Mouse (Mus musculus) natural killer cell, adult 2 months (primary cell): Measurements from ENCODE around the gene Rnf144b.

Source experiments
- DNase-seq, 2 experiments: peaks; one replicate each; pipeline ENCODE4 v3.0.0; 2022; ENCODE audit warnings: low spot score in 2 of 2

Gene Rnf144b

DNA sequence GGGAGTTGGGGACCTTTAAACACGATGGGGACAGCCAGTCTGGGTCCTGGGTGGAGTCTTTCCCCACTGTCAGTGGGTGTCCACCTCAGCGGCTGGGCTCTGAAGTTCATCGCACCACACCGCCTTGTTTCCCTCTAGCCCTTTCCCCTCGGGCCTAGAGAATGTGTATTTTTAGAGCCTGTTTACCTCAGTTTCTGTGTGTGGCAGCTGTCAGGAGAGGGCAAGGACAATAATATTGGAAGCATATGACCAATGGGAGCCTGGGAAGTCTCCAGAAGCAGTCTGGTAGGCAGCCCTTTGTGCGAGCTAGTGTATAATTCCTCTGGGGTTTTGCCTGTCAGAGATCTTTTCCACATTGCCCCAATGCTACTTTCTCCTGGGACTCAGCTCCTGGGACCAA, 95.9 kb downstream of the Rnf144b start:
- no peak for DNase-seq

DNA sequence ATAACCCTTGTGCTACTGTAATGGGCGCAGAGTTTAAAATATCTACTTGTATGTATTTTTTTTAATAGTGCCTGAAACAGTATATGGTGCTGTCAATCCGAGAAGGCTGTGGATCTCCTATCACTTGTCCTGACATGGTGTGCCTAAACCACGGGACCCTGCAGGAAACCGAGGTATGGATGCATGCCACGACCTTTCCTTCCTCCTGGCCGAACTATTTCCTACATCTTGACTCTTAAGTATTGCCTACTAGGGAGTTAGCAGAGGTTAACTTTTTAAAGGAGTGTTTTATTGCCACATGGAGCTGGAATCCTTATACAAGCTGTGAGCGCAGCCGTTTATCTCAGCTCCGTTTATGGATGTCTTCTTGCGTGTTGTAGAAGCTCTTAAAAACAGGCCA, 98.0 kb downstream of the Rnf144b start:
- DNase-seq, result no peak

DNA sequence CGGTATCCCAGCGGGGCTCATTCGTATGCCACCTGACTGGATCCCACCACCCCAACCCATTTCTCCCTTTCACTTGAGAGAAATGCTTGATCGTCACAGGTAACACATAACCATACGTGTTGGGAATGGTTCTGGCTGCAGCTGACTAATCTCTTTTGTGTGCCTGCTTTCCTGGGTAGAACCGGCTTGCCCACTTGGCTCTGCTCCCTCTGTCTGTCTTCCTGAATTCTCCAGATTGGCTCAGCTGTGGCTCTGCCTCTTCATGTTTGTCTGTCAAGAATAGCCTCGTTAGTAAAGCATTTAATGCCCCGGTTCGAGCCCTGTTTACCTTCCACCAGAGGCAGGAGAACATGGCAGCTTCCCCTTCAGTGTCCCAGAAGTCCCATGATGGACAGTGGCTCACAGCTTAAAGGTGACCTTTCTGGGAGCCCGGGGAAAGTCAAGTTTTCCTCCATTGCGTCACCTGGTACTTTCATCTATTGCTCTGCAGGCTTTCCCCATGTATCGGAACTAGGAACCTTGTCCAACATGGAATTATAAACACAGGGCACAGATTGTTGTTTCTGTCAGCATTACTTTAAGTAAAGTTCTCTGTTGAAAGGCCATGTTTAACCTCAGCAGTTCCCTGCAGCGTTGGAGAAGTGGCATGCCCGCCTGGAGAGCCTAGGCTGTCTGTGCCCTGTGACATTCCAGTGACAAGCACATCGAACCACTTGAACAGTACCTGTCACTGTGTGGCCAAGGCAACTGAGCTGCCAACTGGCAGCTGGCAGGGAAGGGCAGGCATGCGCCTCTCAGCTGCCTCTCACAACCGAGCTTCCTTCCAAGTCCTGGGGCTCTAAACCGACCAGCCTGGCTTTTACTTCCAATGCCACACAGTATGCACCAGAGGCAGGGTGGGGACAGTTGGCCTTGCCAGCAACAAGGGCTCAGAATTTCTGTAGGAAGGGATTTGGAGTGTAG, 101.4 kb downstream of the Rnf144b start:
- DNase-seq, result no peak

DNA sequence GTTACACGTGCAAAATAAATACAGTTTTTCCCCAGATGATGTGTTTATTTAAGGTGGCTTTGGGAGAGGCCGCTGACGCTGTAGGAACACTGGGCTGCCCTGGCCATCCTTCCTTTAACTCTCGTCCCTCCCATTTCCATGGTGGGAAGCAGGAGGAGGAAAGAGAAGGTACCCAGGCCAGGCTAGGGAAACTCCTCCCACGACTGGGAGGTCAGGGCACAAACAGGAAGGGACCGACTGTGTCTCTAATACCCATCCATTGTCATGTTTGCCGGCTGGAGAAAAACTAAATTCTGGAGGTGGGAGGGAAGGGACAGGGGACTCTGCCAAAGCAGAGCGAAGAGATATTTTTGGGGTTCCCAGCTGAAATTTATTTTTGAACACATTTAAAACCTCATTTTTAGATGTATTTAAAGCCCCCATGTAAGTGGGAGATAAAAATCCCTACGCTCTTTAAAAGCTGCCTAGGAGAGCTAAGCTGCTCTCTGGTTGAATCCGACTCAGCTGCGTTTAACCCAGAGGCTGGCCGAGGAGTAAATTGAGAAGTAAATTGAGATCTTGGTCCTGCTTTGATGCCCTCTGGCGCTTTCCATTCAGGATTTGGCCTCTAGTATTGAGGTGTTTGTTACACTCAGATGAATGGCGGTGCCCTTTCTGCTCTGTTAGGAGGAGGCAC, 102.3 kb downstream of the Rnf144b start:
- DNase-seq, result no peak

DNA sequence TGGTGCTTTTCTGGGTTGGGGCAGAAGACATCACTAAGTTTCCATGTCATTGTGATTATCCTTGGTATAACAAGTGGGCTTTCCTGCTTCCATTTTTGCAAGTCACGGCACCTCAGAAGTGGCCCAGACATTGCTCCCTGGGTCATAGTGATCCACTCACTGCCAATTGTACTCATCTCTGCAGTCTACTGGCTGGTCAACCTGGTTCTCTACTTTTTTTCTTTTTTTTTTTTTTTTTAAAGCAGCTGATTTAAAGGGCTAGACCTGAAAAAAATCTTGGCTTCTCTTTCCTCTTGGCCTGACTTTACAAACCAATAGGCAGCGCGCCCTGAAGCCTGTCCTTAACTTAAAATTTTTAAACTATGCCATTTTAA, 102.9 kb downstream of the Rnf144b start:
- DNase-seq, result no peak

DNA sequence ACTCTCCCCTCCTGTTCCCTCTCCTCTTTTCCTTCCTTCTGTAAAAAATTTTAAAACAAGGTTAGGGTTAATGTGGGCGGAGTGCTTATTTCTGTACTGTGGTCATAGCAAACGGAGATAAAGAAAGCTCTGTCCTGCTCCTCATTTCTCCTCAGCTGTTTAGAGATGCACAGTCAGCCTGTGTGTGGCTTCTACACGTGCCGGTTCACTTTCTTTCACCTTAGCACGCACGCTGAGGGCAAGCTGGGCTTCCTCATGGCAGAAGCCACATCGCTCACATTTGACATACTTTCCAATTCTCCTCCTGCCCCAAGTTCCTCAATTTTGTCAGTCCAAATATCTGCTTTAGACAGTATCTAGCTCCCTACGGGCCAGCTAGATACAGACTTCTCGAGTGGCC, 103.3 kb downstream of the Rnf144b start:
- DNase-seq, result no peak

DNA sequence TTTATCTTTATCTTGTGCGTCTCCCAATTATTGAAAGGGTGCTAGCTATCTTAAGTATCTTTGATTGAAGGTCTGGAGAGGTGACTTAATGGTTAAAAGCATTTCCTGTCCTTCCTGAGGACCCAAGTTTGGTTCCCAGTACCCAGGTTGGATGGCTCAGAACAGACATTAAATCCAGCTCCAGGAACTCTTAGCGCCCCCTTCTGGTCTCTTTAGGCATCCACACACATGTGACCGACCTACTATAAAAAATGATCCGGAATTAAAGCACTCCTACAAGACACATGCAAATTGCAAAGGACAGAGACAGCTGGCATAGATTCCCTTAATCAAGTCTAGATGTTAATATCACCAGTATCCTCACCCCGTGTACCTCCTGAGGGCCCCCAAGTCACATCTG, 104.1 kb downstream of the Rnf144b start:
- no peak for DNase-seq

DNA sequence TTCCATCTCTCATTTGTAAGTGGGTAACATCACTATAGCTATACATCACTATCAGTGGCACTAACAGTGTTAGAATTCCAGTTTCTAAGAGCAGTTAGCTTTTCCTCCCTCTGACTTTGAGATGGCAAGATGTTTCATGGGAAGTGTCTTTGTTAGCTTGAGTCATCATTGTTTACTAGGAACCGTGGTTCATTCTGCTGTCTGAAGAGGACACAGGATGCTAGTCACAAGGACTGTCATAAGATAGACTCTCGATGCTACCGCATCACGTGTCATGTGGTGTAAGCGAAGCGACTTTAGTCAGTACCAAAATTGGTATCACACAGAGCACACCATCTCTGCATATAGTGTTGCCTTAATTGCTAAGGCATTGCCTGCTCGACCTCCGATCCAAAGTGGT, 105.7 kb downstream of the Rnf144b start:
- DNase-seq, result no peak

DNA sequence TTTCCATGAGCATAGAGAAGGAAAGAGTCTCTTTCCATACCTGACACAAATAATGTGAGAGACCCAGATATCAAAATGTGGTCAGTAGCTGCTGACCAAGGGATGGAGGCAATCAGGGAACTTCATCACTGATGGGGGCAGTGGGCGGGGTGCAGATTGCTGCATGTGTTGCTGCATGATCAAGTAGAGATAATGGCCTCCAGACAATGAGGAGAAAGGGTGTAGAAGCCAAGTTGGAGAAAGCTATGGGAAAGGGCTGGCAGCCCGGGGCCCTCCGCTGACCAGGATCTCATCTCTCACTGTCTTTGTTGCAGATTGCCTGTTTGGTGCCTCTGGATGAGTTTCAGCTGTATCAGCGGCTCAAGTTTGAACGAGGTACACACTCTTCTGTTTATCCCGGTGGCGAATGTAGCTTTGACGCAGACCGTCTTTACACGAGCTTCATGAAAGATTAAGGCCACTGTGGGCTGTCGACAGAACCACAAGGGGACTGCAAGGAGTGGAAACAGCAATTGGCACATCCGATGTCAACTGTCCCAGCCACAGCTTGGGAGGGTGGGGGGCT, 106.3 kb downstream of the Rnf144b start:
- no peak for DNase-seq

DNA sequence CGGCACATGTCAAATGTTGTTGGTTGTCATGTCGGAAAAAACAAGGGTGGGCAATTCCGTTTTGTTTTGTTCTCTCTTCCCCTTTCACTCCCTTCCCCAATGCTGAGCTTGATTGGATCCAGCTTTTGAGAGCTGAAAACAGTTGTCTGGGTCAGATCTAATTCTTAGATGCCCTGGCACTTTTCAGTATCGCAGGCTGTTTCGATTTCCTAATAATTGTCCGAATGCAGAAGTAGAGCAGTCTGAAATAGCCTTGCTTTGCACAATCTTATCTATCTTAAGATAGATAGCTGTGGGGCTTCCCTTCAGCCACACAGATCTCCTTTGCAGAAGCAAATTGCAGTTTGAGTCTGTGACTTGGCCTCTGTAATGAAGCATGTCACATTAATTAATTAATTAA, 109.7 kb downstream of the Rnf144b start:
- no peak for DNase-seq

DNA sequence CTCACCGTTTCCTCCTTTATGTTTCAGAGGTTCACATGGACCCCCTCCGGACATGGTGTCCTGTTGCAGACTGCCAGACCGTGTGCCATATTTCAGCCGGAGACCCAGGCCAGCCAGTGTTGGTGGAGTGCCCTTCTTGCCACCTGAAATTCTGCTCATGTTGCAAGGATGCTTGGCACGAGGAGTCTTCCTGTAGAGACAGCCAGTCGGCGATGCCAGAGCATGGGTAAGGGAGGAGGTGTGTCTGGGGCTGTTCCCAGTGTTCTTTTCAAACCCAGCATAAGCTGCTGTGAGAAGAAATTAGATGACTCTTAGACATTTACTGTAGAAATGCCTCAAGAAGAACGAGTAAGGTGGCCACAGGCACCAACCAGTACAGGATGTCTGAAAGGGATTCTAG, 114.9 kb downstream of the Rnf144b start:
- no peak for DNase-seq

DNA sequence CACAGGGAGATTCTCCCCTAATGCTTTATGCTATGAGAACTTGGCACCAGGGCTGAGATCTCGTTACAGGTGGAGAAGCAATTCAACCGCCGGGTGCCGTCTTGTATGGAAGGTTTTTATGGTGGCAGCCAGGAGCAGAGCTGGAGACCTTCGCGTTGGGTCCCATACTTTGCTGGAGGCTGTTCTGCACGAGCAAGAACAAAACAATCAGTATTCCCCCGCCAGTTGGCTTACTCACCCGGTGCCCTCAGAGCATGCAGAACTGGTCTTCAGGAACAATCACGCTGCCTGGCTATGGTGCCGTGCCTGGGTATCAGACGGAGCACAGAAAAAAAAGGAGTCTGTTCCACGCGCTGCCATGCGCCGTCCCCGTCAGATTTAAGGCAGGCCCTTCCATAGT, 115.7 kb downstream of the Rnf144b start:
- no peak for DNase-seq

DNA sequence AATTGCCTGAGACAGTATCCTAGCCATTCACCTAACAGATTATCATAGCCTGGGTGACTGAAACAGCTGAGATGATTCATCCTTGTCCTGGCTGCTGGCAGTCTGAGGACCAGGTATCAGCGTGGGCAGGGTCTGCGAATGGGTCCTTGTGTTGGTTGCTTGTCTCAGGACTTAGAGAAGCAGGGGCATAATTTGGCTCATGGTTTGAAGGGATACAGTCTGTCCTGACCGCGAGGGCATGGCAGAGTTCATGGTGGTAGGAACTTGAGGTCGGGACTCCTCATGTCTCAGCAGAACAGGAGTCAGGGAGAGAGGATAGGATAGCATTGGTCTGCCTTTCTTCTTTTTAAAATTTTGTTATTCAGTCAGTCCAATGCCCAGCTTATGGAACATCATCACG, 121.1 kb downstream of the Rnf144b start:
- no peak for DNase-seq

DNA sequence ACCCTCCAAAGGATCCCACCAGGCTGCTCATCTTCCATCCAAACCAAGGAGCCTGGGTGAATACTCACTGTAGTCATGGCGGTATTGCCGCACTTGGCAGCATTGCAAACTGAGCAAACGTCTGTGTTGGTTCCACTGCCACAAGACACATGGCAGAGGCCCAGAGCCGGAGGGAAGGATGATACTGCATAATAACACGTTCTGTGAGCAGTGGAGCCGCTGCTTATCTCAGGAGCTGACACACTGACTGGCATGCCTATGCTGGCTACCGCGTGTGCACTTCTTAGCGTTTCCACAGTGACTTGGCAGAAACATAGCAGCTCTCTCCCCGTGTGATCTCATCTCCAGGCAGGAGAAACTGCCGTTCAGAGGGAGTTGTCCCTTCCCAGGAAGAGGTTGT, 122.3 kb downstream of the Rnf144b start:
- no peak for DNase-seq

DNA sequence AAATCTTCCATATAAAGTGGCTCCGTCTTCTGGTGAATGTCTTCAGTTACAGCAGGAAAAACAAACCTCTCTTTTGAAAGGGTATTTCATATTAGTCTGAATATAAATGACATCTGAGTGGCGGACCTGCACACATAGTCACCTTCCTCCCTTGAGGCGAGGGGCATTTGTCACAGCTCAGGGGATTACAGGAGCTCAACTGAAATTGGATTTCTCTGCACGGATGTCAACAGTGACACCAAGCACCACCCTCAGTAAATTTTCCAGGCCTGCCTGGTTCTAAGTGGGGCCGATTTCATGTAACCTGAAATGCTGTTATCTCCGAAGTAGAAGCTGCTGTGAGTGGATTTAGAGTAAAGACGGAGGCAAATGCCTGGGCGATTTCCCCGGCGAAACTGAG, 124.0 kb downstream of the Rnf144b start:
- DNase-seq, result no peak

DNA sequence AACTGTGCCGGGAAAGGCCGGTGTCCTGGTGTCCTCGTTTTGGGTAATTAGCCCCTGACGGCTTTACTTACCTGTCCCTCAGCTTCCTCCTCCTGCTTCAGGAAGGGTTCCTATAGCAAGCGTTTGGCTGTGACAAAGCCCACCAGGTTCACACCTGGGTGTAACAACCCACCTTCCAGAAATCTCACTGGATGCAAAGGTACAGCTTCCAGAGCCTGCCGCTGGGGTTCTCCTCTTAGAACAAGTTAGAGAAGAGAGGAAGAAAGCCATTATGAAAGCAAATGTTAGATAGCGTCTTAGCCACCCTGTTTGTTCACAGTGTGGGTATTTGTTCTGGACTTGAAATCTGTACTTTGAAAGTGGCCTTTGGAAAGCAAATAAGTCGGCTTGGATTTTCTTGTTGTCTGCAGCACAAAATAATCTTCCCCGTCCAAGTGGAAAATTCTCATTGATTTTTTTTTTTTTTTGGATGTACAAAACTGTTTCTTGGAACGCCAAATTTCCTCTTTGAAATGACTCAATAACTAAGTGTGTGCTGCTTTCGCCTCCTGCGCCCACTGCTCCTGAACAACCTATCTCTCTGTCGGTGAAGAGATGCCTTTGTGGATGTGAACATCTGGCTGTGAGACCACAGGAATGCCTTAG, 124.8 kb downstream of the Rnf144b start:
- DNase-seq, result no peak

DNA sequence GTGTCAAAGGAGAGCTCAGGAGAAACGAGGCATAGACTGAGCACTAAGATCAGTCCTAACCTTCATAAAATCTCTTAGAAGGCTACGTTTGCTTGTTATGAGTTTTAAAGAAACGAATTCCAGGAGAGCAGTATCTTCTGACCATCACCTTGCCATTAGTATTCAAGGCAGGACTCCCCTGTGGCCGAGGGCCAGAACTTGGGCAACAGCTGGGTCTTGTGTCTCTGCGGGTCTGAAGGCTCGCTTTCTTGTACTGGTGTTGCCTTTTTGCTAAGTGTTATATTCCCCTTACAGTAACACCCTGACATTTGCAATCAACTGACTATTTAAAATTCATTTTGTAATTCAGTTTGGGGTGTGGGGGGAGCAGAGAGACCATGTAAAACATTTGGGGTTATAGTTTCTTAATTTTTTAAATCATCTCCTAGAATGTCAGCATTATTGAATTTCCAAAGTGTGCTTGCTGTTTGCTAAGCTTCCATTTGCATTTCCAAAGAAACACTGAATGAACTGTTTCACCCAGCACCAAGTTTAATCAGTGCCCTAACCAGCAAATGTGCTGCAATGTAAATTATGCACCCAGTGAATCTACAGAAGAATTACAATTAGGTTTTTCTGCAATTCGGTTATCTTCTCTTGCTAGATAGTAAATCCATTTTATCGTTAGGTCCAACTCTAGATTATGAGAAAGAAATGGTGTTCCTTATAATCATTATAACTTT, 126.0 kb downstream of the Rnf144b start:
- no peak for DNase-seq

DNA sequence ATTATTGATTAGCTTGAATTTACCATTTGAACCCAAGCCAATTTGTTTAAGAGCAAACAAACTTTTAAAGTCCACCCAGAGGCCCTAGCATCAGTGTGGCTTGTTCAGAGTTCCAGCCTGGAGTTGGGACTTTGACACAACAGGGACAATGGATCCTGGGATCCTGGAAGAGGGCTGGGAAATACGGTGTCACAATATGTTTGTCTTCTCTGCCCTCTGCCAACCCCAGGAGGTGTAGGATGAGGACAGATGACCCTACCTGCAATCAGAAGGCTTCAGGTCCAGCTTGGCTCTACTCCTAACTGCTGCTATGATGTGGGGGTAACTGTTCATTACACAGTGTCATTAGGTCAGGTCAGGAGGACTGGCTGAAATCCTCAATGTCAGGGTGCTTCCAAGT, 128.2 kb downstream of the Rnf144b start:
- no peak for DNase-seq

DNA sequence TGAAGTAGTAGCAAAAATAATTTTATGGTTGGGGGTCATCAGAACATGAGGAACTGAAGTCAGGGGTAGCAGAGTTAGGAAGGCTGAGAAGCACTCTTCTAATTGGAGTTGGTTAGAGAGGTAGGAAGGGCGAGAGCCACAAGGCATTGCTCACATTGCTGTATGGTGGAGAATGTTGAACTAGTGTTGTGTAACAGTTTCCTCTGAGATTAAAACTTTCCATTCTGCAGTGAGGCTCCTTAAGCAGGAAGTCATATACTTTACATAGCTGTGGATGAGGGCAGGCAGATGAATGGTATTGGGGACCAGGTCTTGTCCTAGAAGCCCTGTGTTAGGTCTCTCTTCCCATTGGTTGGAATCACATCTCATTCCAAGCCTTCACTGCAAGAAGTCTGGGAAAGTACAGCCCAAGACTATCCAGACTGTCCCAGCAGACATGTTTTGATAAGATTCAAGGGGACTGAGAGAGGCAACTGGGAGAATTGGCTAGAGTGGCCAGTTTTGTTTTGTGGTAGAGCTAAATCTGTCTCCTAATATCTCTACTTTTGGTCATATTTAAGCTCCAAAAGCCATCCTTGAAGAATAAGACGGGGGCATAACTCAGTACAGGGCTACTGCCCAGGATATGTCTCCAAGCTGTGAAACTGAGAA, 128.8 kb downstream of the Rnf144b start:
- DNase-seq, result no peak

DNA sequence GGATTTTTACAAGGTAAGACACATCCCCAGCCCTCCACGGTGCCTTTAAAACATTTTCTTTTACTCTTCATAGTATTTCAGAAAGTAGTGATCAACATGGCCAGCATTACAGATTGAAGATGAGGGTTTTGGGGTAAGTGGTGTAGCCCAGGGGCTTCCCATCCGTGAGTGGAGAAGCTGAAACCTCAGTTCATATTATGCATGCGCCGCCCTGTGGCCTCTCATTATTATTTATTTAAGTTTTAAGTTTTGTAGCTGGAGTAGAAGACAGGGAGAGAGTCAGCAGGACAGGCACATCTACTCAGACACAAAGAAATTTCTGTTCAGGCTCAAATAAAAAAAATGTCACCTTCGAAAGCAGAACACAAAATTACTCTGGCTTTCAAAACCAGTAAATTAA, 131.3 kb downstream of the Rnf144b start:
- DNase-seq, result no peak

DNA sequence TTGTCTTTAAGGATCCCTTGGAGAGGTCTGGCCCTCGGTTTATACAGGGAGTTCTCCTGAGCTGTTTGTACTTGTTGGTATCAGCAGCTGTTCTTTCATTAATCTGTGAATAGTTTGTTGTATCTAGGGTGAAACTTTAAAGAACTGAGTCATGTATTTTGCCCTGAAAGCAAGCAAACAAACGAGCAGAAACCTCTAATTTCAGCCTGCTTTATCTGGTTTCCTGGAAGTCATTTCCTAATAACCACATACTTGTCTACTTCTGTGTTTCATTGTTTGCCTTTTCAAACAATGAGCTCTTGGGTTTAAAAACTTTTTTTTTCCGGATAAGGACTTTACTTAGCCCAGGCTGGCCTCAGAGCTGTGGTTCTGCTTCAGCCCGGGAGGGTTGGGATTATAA, 136.8 kb downstream of the Rnf144b start:
- no peak for DNase-seq
